Mouse (Mus musculus) bone marrow, adult 2 months (tissue): Measurements from ENCODE around the gene B4galnt4. TPM values are rescaled to one million over a fixed set of nuclear protein-coding genes. Genes with fewer than 3 reads are reported as not detected.
A peak's percentile ranks its signal among the peaks of the same experiment; 100 is the strongest.

Experiments used
- H3K27ac ChIP-seq: fragments of 200-500 bp; 2 replicates; pipeline ENCODE4 v1.5.1; 2012; ENCODE audit warnings: low read depth, mild to moderate bottlenecking, control low read depth, inconsistent platforms, low read length; ENCODE audit not compliant: control insufficient read depth, poor library complexity, insufficient read depth
- H3K4me1 ChIP-seq: fragments of 200-500 bp; 2 replicates; pipeline ENCODE4 v1.6.1; 2011; ENCODE audit warnings: low read length; ENCODE audit not compliant: control insufficient read depth, insufficient read depth
- H3K4me3 ChIP-seq: fragments of 200-500 bp; replicated peaks from 2 replicates; pipeline ENCODE3; 2011; ENCODE audit warnings: mild to moderate bottlenecking, low read depth, low read length, control low read depth; ENCODE audit not compliant: control insufficient read depth
- CTCF ChIP-seq: fragments of 200-500 bp; IDR thresholded peaks from 2 replicates; pipeline ENCODE4 v1.5.1; 2011; ENCODE audit warnings: low read length, control low read depth; ENCODE audit not compliant: control insufficient read depth, insufficient read depth
- POLR2A ChIP-seq: fragments of 200-500 bp; IDR thresholded peaks from 2 replicates; pipeline ENCODE4 v1.6.1; 2011; ENCODE audit warnings: low read depth, mild to moderate bottlenecking, control low read depth, low read length, borderline replicate concordance; ENCODE audit not compliant: control insufficient read depth
- WGBS: fragments of 180-500 bp; shearing (Covaris S2); methylation state at CpG from one replicate; pipeline ENCODE4 v1.1.7; 2018; 5-methylcytosine and 5-hydroxymethylcytosine counted together
- polyA plus RNA-seq: library from polyadenylated mRNA; stranded (reverse); fragments of >200 nt; gene quantifications from 2 replicates; pipeline ENCODE4 v1.2.4, GENCODE M21; 2011; ENCODE audit warnings: low replicate concordance; ENCODE audit not compliant: missing spikeins, insufficient read depth, insufficient read length

Gene B4galnt4
- polyA plus RNA-seq, 1 experiment, result 2.1 TPM

DNA sequence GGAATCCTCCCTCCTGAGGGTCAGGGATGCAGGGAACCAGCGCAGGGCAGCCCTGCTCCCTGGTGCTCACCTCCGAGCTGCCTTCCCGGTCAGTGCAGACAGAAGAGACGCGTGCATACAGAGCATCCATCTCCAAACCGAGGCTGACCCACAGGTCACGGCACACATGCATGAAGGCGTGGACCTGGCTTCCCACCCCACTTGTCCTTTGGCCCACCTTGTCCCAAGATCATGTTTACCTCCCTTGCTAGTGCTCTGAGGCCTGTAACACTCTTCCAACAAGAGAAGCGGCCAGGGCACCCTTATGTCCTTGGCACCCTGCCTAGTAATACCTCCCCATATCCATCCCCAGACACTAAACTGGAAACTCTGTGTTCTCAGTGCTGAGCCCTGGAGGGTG lies 55.0 kb downstream of the B4galnt4 start:
- no peak overlapping the region for H3K4me3 ChIP-seq
- H3K27ac ChIP-seq, result no peak overlapping the region
- 88% methylated on average over 9 of the region's 9 CpGs for WGBS
- H3K4me1 ChIP-seq, result no peaks in the 10 kb centered on the region; the same call in 1 of the 2 replicates
- TF ChIP-seq POLR2A, result no peak

DNA sequence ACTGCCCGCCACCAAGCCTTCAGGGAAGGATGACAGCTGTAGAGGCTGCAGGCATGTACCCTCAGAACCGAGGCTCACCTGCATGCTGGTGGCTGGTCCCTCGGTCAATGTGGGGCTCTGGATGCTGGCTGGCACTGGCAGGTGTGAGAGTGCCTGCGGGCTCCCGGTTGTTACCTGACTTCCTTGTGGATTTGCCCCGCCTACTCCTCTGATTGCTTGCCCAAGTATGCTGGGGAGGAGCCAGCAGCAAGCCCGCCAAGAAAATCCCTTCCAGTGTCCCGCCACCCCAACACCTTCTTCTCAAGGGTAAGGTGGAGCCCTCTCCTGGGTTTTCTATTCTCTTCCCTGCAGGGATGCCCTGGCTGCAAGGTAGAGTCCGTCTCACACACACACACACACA lies 56.7 kb downstream of the B4galnt4 start, which contains the start of gene Ano9:
Gene Ano9, minus strand, starts transcription at position 171 of the 400 bp plus-strand sequence.
- TF ChIP-seq CTCF (no peak), POLR2A (no peak)
- no peak within 1 kb of the TSS for H3K27ac ChIP-seq
- 73% methylated on average over 9 of the region's 9 CpGs for WGBS
- H3K4me1 ChIP-seq, result peaks cover 2% of the 10 kb centered on the region
- H3K4me3 ChIP-seq, result no peak within 1 kb of the TSS

DNA sequence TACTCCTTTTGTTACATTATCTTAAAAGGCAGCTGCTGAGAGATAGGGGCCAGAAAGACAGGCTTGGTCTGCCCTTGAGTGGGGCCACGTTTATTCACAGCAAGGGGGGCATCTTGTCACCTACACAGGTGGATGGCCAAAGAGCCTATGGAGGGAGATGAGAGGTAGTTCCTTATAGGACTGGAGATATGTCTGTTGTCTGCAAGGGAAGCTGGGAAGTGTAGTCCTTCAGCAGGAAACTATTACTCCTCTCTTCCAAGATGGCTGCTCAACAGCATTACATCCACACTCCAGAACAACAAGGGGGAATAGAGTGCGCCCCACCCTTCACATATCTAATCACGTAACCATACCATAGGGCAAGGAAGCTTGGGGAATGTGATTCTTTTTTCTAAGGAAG lies 58.6 kb downstream of the B4galnt4 start:
- H3K4me3 ChIP-seq, result no peak overlapping the region
- TF ChIP-seq CTCF (no peak), POLR2A (no peak)
- WGBS, result 74% methylated on average over 3 of the region's 3 CpGs
- peaks cover 2% of the 10 kb centered on the region for H3K4me1 ChIP-seq
- no peak overlapping the region for H3K27ac ChIP-seq

DNA sequence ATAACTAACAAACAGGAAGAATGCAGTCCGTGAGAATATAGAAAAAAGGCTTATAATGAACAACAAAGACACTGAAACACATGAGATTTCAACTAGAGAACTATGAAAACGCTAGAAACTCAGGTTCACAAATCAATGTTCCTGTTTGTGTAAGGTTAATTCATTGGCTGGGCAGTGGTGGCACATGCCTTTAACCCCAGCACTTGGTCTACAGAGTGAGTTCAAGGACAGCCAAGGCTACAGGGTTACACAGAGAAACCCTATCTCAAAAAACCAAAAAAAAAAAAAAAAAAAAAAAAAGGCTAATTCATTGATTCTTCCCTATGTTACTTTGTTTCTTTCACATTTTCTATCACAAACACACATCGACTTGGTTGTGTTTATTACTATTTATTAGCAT lies 59.7 kb downstream of the B4galnt4 start:
- Histone ChIP-seq H3K27ac (no peak overlapping the region), H3K4me3 (no peak overlapping the region), H3K4me1 (peaks cover 2% of the 10 kb centered on the region)
- no peak for TF ChIP-seq POLR2A
- TF ChIP-seq CTCF, result no peak
- 78% methylated on average over 3 of the region's 3 CpGs for WGBS

DNA sequence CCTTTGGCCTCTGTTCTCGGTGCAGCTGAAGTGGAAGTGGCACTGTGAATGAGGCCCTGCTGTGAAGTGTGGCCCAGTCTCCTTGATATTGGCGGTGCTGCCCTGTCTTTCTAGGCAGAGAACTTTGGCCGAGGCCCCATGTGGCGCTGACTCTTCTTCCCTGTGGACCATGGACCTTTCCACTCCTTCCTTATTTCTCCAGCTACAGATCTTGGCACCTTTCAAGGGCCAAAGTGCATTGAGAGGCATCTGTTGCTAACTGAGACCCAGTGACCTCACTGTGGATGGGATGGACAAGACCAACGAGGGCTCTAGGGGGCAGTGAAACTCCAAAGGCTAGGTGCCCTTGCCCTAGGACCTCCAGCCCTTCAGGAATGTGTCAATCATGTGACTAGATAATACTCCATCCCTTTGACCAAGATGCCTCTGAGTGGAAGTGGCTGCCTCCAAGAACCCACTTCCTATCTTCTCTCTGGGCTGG lies 60.2 kb downstream of the B4galnt4 start:
- H3K4me1 ChIP-seq, result peaks cover 2% of the 10 kb centered on the region
- 70% methylated on average over 5 of the region's 5 CpGs for WGBS
- H3K4me3 ChIP-seq, result no peak overlapping the region
- H3K27ac ChIP-seq, result no peak overlapping the region
- TF ChIP-seq POLR2A, result no peak
- 0 out of 2 replicates have a peak, but pooled peaks have one; percentile 5 for TF ChIP-seq CTCF

Other genes starting within 250 kb of the B4galnt4 start
- 0.25 and 0.40 TPM in 2 replicates for gene Zfp941, start 238.9 kb upstream of the B4galnt4 start, polyA plus RNA-seq
- gene Urah, start 226.1 kb upstream of the B4galnt4 start, polyA plus RNA-seq, result 3.3 TPM in 1 of 2 replicates, not detected in the other
- not detected in 2 replicates for gene Scgb1c1, start 215.6 kb upstream of the B4galnt4 start, polyA plus RNA-seq
- not detected in 2 replicates for gene Odf3, start 213.3 kb upstream of the B4galnt4 start, polyA plus RNA-seq
- not detected in 2 replicates for gene Gm45785, start 204.8 kb upstream of the B4galnt4 start, polyA plus RNA-seq
- gene Ric8a, start 204.1 kb upstream of the B4galnt4 start, polyA plus RNA-seq, result 26.4 and 53.0 TPM in 2 replicates
- 11.7 and 18.1 TPM in 2 replicates for gene Bet1l, start 203.5 kb upstream of the B4galnt4 start, polyA plus RNA-seq
- gene Psmd13, start 179.1 kb upstream of the B4galnt4 start, polyA plus RNA-seq, result 239 and 252 TPM in 2 replicates
- 13.1 and 27.0 TPM in 2 replicates for gene Sirt3, start 178.8 kb upstream of the B4galnt4 start, polyA plus RNA-seq
- gene Cox8b, start 160.7 kb upstream of the B4galnt4 start, polyA plus RNA-seq, result not detected in 2 replicates
- gene Nlrp6, start 140.2 kb upstream of the B4galnt4 start, polyA plus RNA-seq, result 1.9 and 3.1 TPM in 2 replicates
- gene Pgghg, start 119.7 kb upstream of the B4galnt4 start, polyA plus RNA-seq, result 6.9 and 13.3 TPM in 2 replicates
- gene Ifitm5, start 110.8 kb upstream of the B4galnt4 start, polyA plus RNA-seq, result 1.7 TPM in 1 of 2 replicates, not detected in the other
- not detected in 2 replicates for gene Gm45717, start 105.2 kb upstream of the B4galnt4 start, polyA plus RNA-seq
- 71.7 and 147 TPM in 2 replicates for gene Ifitm2, start 105.1 kb upstream of the B4galnt4 start, polyA plus RNA-seq
- gene Ifitm1, start 93.9 kb upstream of the B4galnt4 start, polyA plus RNA-seq, result 32.8 and 82.9 TPM in 2 replicates
- gene Ifitm3, start 50.3 kb upstream of the B4galnt4 start, polyA plus RNA-seq, result 166 and 209 TPM in 2 replicates
- gene Ifitm6, start 43.2 kb upstream of the B4galnt4 start, polyA plus RNA-seq, result 195 and 524 TPM in 2 replicates
- not detected in 2 replicates for gene Gm17387, start 32.0 kb upstream of the B4galnt4 start, polyA plus RNA-seq
- 5.4 and 15.9 TPM in 2 replicates for gene Pkp3, start 17.1 kb downstream of the B4galnt4 start, polyA plus RNA-seq
- 10.4 and 19.8 TPM in 2 replicates for gene Sigirr, start 39.5 kb downstream of the B4galnt4 start, polyA plus RNA-seq
- gene Ano9, start 56.7 kb downstream of the B4galnt4 start, polyA plus RNA-seq, result 2.5 TPM in 1 of 2 replicates, not detected in the other
- gene Ptdss2, start 61.3 kb downstream of the B4galnt4 start, polyA plus RNA-seq, result 66.7 and 84.6 TPM in 2 replicates
- 17.8 and 27.6 TPM in 2 replicates for gene Rnh1, start 111.8 kb downstream of the B4galnt4 start, polyA plus RNA-seq
- 108 and 168 TPM in 2 replicates for gene Hras, start 132.9 kb downstream of the B4galnt4 start, polyA plus RNA-seq
- gene Lrrc56, start 133.1 kb downstream of the B4galnt4 start, polyA plus RNA-seq, result 2.2 and 3.1 TPM in 2 replicates
- gene Lmntd2, start 153.0 kb downstream of the B4galnt4 start, polyA plus RNA-seq, result 0.47 and 1.9 TPM in 2 replicates
- gene Rassf7, start 154.8 kb downstream of the B4galnt4 start, polyA plus RNA-seq, result 10.1 and 17.9 TPM in 2 replicates
- gene Phrf1, start 167.7 kb downstream of the B4galnt4 start, polyA plus RNA-seq, result 76.7 and 130 TPM in 2 replicates
- 37.9 and 60.3 TPM in 2 replicates for gene Irf7, start 205.4 kb downstream of the B4galnt4 start, polyA plus RNA-seq
- gene Cdhr5, start 215.7 kb downstream of the B4galnt4 start, polyA plus RNA-seq, result not detected in 2 replicates
- not detected in 2 replicates for gene Sct, start 218.0 kb downstream of the B4galnt4 start, polyA plus RNA-seq
- not detected in 2 replicates for gene Drd4, start 230.9 kb downstream of the B4galnt4 start, polyA plus RNA-seq